Mouse (Mus musculus) liver, adult 2 months (tissue): ENCODE measurements at regions not wholly inside any gene's neighbourhood (a gene's known extent, or its start where the extent isn't known, plus 50 kb on each side); places are given as distances from the start of the nearest gene placed in this dataset.

Experiments
- DNase-seq: peaks from one replicate; pipeline ENCODE4 v3.0.0-alpha.2; 2011; ENCODE audit warnings: low read depth, low spot score; ENCODE audit errors: extremely low read depth
- H3K27ac ChIP-seq: fragments of 200-500 bp; replicated peaks from 2 replicates; pipeline ENCODE4 v1.5.1; 2012; ENCODE audit warnings: low read depth, mild to moderate bottlenecking, control low read depth, inconsistent platforms, low read length; ENCODE audit not compliant: insufficient read depth
- H3K27me3 ChIP-seq: fragments of 200-500 bp; 2 replicates; pipeline ENCODE4 v1.6.1; 2012; ENCODE audit warnings: mild to moderate bottlenecking, moderate library complexity, low read length, inconsistent platforms; ENCODE audit not compliant: control insufficient read depth, insufficient read depth
- H3K36me3 ChIP-seq: fragments of 200-500 bp; 2 replicates; pipeline ENCODE4 v1.6.1; 2012; ENCODE audit warnings: low read length, inconsistent platforms; ENCODE audit not compliant: control insufficient read depth, insufficient read depth
- H3K4me1 ChIP-seq: fragments of 200-500 bp; 2 replicates; pipeline ENCODE4 v1.6.1; 2011; ENCODE audit warnings: low read length; ENCODE audit not compliant: control insufficient read depth, insufficient read depth
- H3K4me3 ChIP-seq: fragments of 200-500 bp; 2 replicates; pipeline ENCODE4 v1.5.1; 2011; ENCODE audit warnings: low read depth, mild to moderate bottlenecking, control low read depth, low read length, moderate library complexity; ENCODE audit not compliant: insufficient read depth
- H3K79me2 ChIP-seq: fragments of 200-500 bp; 2 replicates; pipeline ENCODE4 v1.6.1; 2012; ENCODE audit warnings: inconsistent platforms, mild to moderate bottlenecking, low read length, moderate library complexity; ENCODE audit not compliant: control insufficient read depth, insufficient read depth
- H3K9ac ChIP-seq: fragments of 200-500 bp; 2 replicates; pipeline ENCODE4 v1.6.1; 2012; ENCODE audit warnings: low read depth, mild to moderate bottlenecking, control low read depth, inconsistent platforms, low read length
- CTCF ChIP-seq: fragments of 200-500 bp; IDR thresholded peaks from 2 replicates; pipeline ENCODE4 v1.5.1; 2011; ENCODE audit warnings: low read depth, low read length, control low read depth
- POLR2A ChIP-seq: fragments of 200-500 bp; IDR thresholded peaks from 2 replicates; pipeline ENCODE4 v1.6.1; 2011; ENCODE audit warnings: low read length, control low read depth; ENCODE audit not compliant: insufficient read depth; ENCODE audit errors: extremely low read depth
- WGBS: fragments of 180-500 bp; shearing (Covaris S2); methylation state at CpG from one replicate; pipeline ENCODE4 v1.1.7; 2018; 5-methylcytosine and 5-hydroxymethylcytosine counted together

- DNase-seq, result no peak
- Histone ChIP-seq H3K4me3 (no peak overlapping the region), H3K79me2 (no peaks in the 10 kb centered on the region), H3K27me3 (no peaks in the 10 kb centered on the region), H3K9ac (no peak overlapping the region), H3K4me1 (no peaks in the 10 kb centered on the region), H3K36me3 (no peaks in the 10 kb centered on the region), H3K27ac (no peak overlapping the region)
- TF ChIP-seq CTCF (no peak), POLR2A (no peak)
- 83% methylated on average over 3 of the region's 3 CpGs for WGBS
Measured at GRCm38 (mm10) chr1:67518295-67518694, 395.5 kb downstream of the Cps1 start.

- DNase-seq, result no peak
- Histone ChIP-seq H3K79me2 (no peaks in the 10 kb centered on the region), H3K4me3 (no peak overlapping the region)
Measured at GRCm38 (mm10) chr1:67558728-67559127, 435.9 kb downstream of the Cps1 start.

GRCm38 (mm10) chr1:67559179-67559578 is 436.4 kb downstream of the Cps1 start:
- Histone ChIP-seq H3K4me3 (no peak overlapping the region), H3K27me3 (no peaks in the 10 kb centered on the region), H3K4me1 (no peaks in the 10 kb centered on the region), H3K9ac (no peak overlapping the region), H3K27ac (no peak overlapping the region), H3K36me3 (no peaks in the 10 kb centered on the region), H3K79me2 (no peaks in the 10 kb centered on the region)
- no peak for TF ChIP-seq CTCF
- TF ChIP-seq POLR2A, result no peak
- WGBS, result 95% methylated on average over 1 of the region's 1 CpGs
- no peak for DNase-seq

More at GRCm38 (mm10) chr1:67558728-67559127, 435.9 kb downstream of the Cps1 start:
- no peak overlapping the region for H3K9ac ChIP-seq
- H3K4me1 ChIP-seq, result no peaks in the 10 kb centered on the region
- TF ChIP-seq POLR2A, result no peak
- no peaks in the 10 kb centered on the region for H3K27me3 ChIP-seq
- no peaks in the 10 kb centered on the region for H3K36me3 ChIP-seq
- no peak overlapping the region for H3K27ac ChIP-seq

GRCm38 (mm10) chr1:67571616-67572015 is 448.8 kb downstream of the Cps1 start:
- 78% methylated on average over 1 of the region's 1 CpGs for WGBS
- no peaks in the 10 kb centered on the region for H3K4me1 ChIP-seq

GRCm38 (mm10) chr1:67579732-67580131 is 456.9 kb downstream of the Cps1 start:
- no peak for DNase-seq
- Histone ChIP-seq H3K27ac (no peak overlapping the region), H3K36me3 (no peaks in the 10 kb centered on the region), H3K79me2 (no peaks in the 10 kb centered on the region), H3K9ac (no peak overlapping the region), H3K4me1 (no peaks in the 10 kb centered on the region), H3K4me3 (no peak overlapping the region), H3K27me3 (no peaks in the 10 kb centered on the region)
- TF ChIP-seq POLR2A, result no peak
- TF ChIP-seq CTCF, result no peak
- WGBS, result 77% methylated on average over 2 of the region's 2 CpGs

More at GRCm38 (mm10) chr1:67571616-67572015, 448.8 kb downstream of the Cps1 start:
- TF ChIP-seq POLR2A (no peak), CTCF (no peak)
- Histone ChIP-seq H3K36me3 (no peaks in the 10 kb centered on the region), H3K27ac (no peak overlapping the region), H3K4me3 (no peak overlapping the region), H3K9ac (no peak overlapping the region), H3K79me2 (no peaks in the 10 kb centered on the region), H3K27me3 (no peaks in the 10 kb centered on the region)
- DNase-seq, result no peak
